Mouse (Mus musculus): ENCODE data around the gene Fam229a. TPM values are rescaled to one million over a fixed set of nuclear protein-coding genes. Genes with fewer than 3 reads are reported as not detected.
A peak's percentile ranks its signal among the peaks of the same experiment; 100 is the strongest.

The Fam229a gene
- polyA plus RNA-seq, 1 experiment from 2014 or later, result 0.60 TPM

DNA sequence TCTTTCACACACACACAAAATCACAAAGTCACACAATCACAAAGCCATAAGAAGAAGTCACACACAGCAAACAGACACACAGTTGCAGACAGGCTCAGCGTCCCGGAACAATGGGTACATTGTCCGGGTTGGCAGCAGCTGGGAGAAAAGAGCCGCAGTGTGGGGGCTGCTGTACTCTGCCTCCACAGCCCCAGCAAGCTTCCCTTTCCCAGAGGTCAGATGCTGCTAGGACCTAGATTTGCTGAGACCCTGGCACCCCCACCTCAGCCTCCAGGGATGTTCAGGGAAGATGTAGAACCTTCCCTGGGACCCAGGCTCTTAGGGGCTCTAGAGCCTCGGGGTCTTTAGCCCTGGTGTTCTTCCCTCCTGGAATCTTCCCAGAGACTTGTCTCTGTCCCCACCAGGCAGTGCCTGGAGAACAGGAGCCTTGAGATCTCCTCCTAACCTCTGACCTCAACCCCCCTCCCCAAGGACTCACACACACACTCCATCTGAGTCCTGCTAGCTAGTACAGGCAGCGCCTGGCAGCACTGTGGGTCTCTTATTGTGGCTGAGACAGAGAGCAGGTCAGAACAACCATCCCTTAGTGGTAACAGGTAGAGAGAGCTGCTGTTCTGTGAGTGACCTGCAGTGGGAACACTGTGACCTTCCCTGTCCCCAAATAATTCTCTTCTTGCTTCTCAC lies 20.6 kb downstream of the Fam229a start:
- Histone ChIP-seq H3K27ac (ENCODE audit: low read length) (no peak overlapping the region), H3K27me3 (ENCODE audit: control insufficient read depth, insufficient read depth, low read depth, low read length) (peaks cover 34% of the 10 kb centered on the region)
- 63% methylated on average over 6 of the region's 6 CpGs for WGBS (ENCODE audit: insufficient replicate concordance)

GRCm38 (mm10) chr4:129513086-129513767 lies 22.2 kb downstream of the Fam229a start, which contains the start of gene Marcksl1:
Marcksl1 (plus strand) TSS chr4:129513581.
- H3K9me3 ChIP-seq (replicated peaks; ENCODE audit: control insufficient read depth, low read length), result no peaks in the 10 kb centered on the region
- peak within 1 kb of the TSS; percentile 72 for H3K4me3 ChIP-seq (ENCODE audit: low read depth, low read length)
- peak within 1 kb of the TSS; percentile 65 for H3K9ac ChIP-seq (ENCODE audit: low read depth, low read length)
- peaks cover 34% of the 10 kb centered on the region for H3K27me3 ChIP-seq (ENCODE audit: control insufficient read depth, insufficient read depth, low read depth, low read length)
- ATAC-seq (ENCODE audit: low read depth), result peak; percentile 79
- H3K4me1 ChIP-seq (ENCODE audit: control insufficient read depth, low read depth, low read length), result peaks cover 17% of the 10 kb centered on the region
- WGBS (ENCODE audit: insufficient replicate concordance), result 9% methylated on average over 47 of the region's 47 CpGs
- peak within 1 kb of the TSS; percentile 98 for H3K4me2 ChIP-seq (ENCODE audit: low read depth, low read length)
- H3K36me3 ChIP-seq (ENCODE audit: control insufficient read depth, insufficient read depth), result peaks cover 16% of the 10 kb centered on the region
- H3K27ac ChIP-seq (ENCODE audit: low read length), result no peak within 1 kb of the TSS; the same call in 1 of the 2 replicates

More for the DNA sequence above, 20.6 kb downstream of the Fam229a start:
- H3K4me1 ChIP-seq (ENCODE audit: control insufficient read depth, low read depth, low read length), result peaks cover 17% of the 10 kb centered on the region
- H3K36me3 ChIP-seq (ENCODE audit: control insufficient read depth, insufficient read depth), result peaks cover 1% of the 10 kb centered on the region
- no peak overlapping the region for H3K4me3 ChIP-seq (ENCODE audit: low read depth, low read length)
- H3K9ac ChIP-seq (ENCODE audit: low read depth, low read length), result no peak overlapping the region
- no peak overlapping the region for H3K4me2 ChIP-seq (ENCODE audit: low read depth, low read length)
- H3K9me3 ChIP-seq (replicated peaks; ENCODE audit: control insufficient read depth, low read length), result no peaks in the 10 kb centered on the region
- no peak for ATAC-seq (ENCODE audit: low read depth)

GRCm38 (mm10) chr4:129513891-129514290 lies 22.9 kb downstream of the Fam229a start:
- H3K4me2 ChIP-seq (ENCODE audit: low read depth, low read length), result peak overlapping the region; percentile 98
- WGBS (ENCODE audit: insufficient replicate concordance), result 0% methylated on average over 45 of the region's 57 CpGs

DNA sequence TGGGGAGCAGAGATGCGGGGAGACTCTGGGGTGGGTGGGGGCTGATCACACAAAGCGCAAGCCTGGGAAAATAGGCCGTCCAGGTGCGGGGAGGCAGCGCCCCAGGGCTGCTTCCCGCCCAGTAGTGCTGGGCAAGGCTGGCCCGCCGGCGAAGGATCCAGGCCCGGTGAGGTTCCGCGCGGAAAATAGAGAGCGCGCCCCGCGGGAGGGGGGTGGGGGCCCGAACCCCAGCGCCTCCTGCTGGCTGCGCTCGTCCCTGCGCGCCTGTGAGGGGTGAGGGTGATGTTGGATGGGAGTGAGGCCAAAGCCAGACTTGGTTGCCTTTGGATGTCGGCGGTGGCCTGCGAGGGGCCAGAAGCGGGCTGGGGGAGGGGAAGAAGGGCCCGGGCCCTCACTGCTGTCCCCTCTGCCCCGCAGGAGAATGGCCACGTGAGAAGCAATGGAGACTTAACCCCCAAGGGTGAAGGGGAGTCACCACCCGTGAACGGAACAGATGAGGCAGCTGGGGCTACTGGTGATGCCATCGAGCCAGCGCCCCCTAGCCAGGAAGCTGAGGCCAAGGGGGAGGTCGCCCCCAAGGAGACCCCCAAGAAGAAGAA lies 23.4 kb downstream of the Fam229a start:
- Histone ChIP-seq H3K9ac (ENCODE audit: low read depth, low read length) (peak overlapping the region; percentile 65), H3K4me2 (ENCODE audit: low read depth, low read length) (peak overlapping the region; percentile 98), H3K27me3 (ENCODE audit: control insufficient read depth, insufficient read depth, low read depth, low read length) (peaks cover 34% of the 10 kb centered on the region), H3K27ac (ENCODE audit: low read length) (no peak overlapping the region; the same call in 1 of the 2 replicates), H3K4me1 (ENCODE audit: control insufficient read depth, low read depth, low read length) (peaks cover 17% of the 10 kb centered on the region), H3K4me3 (ENCODE audit: low read depth, low read length) (peak overlapping the region; percentile 72), H3K36me3 (ENCODE audit: control insufficient read depth, insufficient read depth) (peaks cover 24% of the 10 kb centered on the region), H3K9me3 (replicated peaks; ENCODE audit: control insufficient read depth, low read length) (no peaks in the 10 kb centered on the region)
- peak; percentile 64 for ATAC-seq (ENCODE audit: low read depth)
- under 1% methylated on average over 30 of the region's 35 CpGs for WGBS (ENCODE audit: insufficient replicate concordance)

More at GRCm38 (mm10) chr4:129513891-129514290, 22.9 kb downstream of the Fam229a start:
- H3K27me3 ChIP-seq (ENCODE audit: control insufficient read depth, insufficient read depth, low read depth, low read length), result peaks cover 34% of the 10 kb centered on the region
- peaks cover 23% of the 10 kb centered on the region for H3K36me3 ChIP-seq (ENCODE audit: control insufficient read depth, insufficient read depth)
- no peak overlapping the region; the same call in 1 of the 2 replicates for H3K27ac ChIP-seq (ENCODE audit: low read length)
- no peaks in the 10 kb centered on the region for H3K9me3 ChIP-seq (replicated peaks; ENCODE audit: control insufficient read depth, low read length)
- H3K9ac ChIP-seq (ENCODE audit: low read depth, low read length), result peak overlapping the region; percentile 65
- ATAC-seq (ENCODE audit: low read depth), result peak; percentile 33
- peaks cover 17% of the 10 kb centered on the region for H3K4me1 ChIP-seq (ENCODE audit: control insufficient read depth, low read depth, low read length)
- H3K4me3 ChIP-seq (ENCODE audit: low read depth, low read length), result peak overlapping the region; percentile 72

- Histone ChIP-seq H3K9me3 (replicated peaks; ENCODE audit: control insufficient read depth, low read length) (no peaks in the 10 kb centered on the region), H3K27me3 (ENCODE audit: control insufficient read depth, insufficient read depth, low read depth, low read length) (peaks cover 21% of the 10 kb centered on the region), H3K4me2 (ENCODE audit: low read depth, low read length) (no peak overlapping the region), H3K27ac (ENCODE audit: low read length) (no peak overlapping the region), H3K36me3 (ENCODE audit: control insufficient read depth, insufficient read depth) (peaks cover 45% of the 10 kb centered on the region), H3K4me1 (ENCODE audit: control insufficient read depth, low read depth, low read length) (peaks cover 17% of the 10 kb centered on the region), H3K9ac (ENCODE audit: low read depth, low read length) (no peak overlapping the region), H3K4me3 (ENCODE audit: low read depth, low read length) (no peak overlapping the region)
- WGBS (ENCODE audit: insufficient replicate concordance), result 61% methylated on average over 2 of the region's 2 CpGs
- no peak for ATAC-seq (ENCODE audit: low read depth)
Observed at GRCm38 (mm10) chr4:129516925-129517324, 25.9 kb downstream of the Fam229a start.

- no peak for ATAC-seq (ENCODE audit: low read depth)
- Histone ChIP-seq H3K36me3 (ENCODE audit: control insufficient read depth, insufficient read depth) (peaks cover 58% of the 10 kb centered on the region), H3K4me1 (ENCODE audit: control insufficient read depth, low read depth, low read length) (peaks cover 11% of the 10 kb centered on the region), H3K4me2 (ENCODE audit: low read depth, low read length) (no peak overlapping the region), H3K9me3 (replicated peaks; ENCODE audit: control insufficient read depth, low read length) (no peaks in the 10 kb centered on the region), H3K27ac (ENCODE audit: low read length) (no peak overlapping the region), H3K4me3 (ENCODE audit: low read depth, low read length) (no peak overlapping the region), H3K27me3 (ENCODE audit: control insufficient read depth, insufficient read depth, low read depth, low read length) (peaks cover 5% of the 10 kb centered on the region), H3K9ac (ENCODE audit: low read depth, low read length) (no peak overlapping the region)
- WGBS (ENCODE audit: insufficient replicate concordance), result 94% methylated on average over 8 of the region's 8 CpGs
Observed at GRCm38 (mm10) chr4:129518519-129518918, 27.5 kb downstream of the Fam229a start.

- Histone ChIP-seq H3K9ac (ENCODE audit: low read depth, low read length) (no peak overlapping the region), H3K36me3 (ENCODE audit: control insufficient read depth, insufficient read depth) (peaks cover 46% of the 10 kb centered on the region), H3K27ac (ENCODE audit: low read length) (no peak overlapping the region), H3K4me2 (ENCODE audit: low read depth, low read length) (no peak overlapping the region), H3K27me3 (ENCODE audit: control insufficient read depth, insufficient read depth, low read depth, low read length) (no peaks in the 10 kb centered on the region), H3K4me1 (ENCODE audit: control insufficient read depth, low read depth, low read length) (no peaks in the 10 kb centered on the region; the same call in 1 of the 2 replicates), H3K9me3 (replicated peaks; ENCODE audit: control insufficient read depth, low read length) (no peaks in the 10 kb centered on the region), H3K4me3 (ENCODE audit: low read depth, low read length) (no peak overlapping the region)
- no peak for ATAC-seq (ENCODE audit: low read depth)
- WGBS (ENCODE audit: insufficient replicate concordance), result 85% methylated on average over 5 of the region's 5 CpGs
Observed at GRCm38 (mm10) chr4:129525338-129525737, 34.3 kb downstream of the Fam229a start.

GRCm38 (mm10) chr4:129525889-129526288 lies 34.9 kb downstream of the Fam229a start:
- no peaks in the 10 kb centered on the region for H3K27me3 ChIP-seq (ENCODE audit: control insufficient read depth, insufficient read depth, low read depth, low read length)
- no peak overlapping the region for H3K27ac ChIP-seq (ENCODE audit: low read length)
- ATAC-seq (ENCODE audit: low read depth), result no peak
- H3K9ac ChIP-seq (ENCODE audit: low read depth, low read length), result no peak overlapping the region
- H3K4me1 ChIP-seq (ENCODE audit: control insufficient read depth, low read depth, low read length), result no peaks in the 10 kb centered on the region; the same call in 1 of the 2 replicates
- peaks cover 42% of the 10 kb centered on the region for H3K36me3 ChIP-seq (ENCODE audit: control insufficient read depth, insufficient read depth)
- WGBS (ENCODE audit: insufficient replicate concordance), result 73% methylated on average over 3 of the region's 3 CpGs
- no peak overlapping the region for H3K4me2 ChIP-seq (ENCODE audit: low read depth, low read length)
- H3K9me3 ChIP-seq (replicated peaks; ENCODE audit: control insufficient read depth, low read length), result no peaks in the 10 kb centered on the region
- no peak overlapping the region for H3K4me3 ChIP-seq (ENCODE audit: low read depth, low read length)
